Comparison of ENCODE assay signal across 8 mouse cellular contexts in genomic region chr9:48161505-48162192, GRCm38 (mm10). TPM values are rescaled to one million over a fixed set of nuclear protein-coding genes. Genes with fewer than 3 reads are reported as not detected.
DNase-seq lines count a peak whose midpoint lies in the region; ATAC-seq and TF ChIP-seq lines count a peak whose summit lies in the region.

Gene Nxpe4 (plus strand): TSS chr9:48162023.

- WGBS in hindbrain, embryonic 13.5 days = 31% methylated on average over 12 of the region's 12 CpGs
- 33% methylated on average over 12 of the region's 12 CpGs for WGBS in lung, postnatal 0 days

- peak; percentile 74 for ATAC-seq in hindbrain, embryonic 13.5 days (ENCODE audit: low FRiP score)
- ATAC-seq in lung, postnatal 0 days = peak; percentile 62

- peak; percentile 77 for DNase-seq in adipocyte (ENCODE audit: low spot score)
- peak; percentile 92 for DNase-seq in cerebellum, postnatal 14 days
- DNase-seq in frontal cortex, postnatal 10 days (ENCODE audit: low spot score in 2 of 2) = peak; percentile 78 to 81
- peak; percentile 44 to 71 for DNase-seq in layer of hippocampus, postnatal 25 days (ENCODE audit: extremely low spot score in 1 of 2, low spot score in 1 of 2)
- DNase-seq in lung, postnatal 0 days (ENCODE audit: low spot score) = peak; percentile 58
- peak; percentile 63 for DNase-seq in retina, adult 2 months (ENCODE audit: low read depth, low spot score)
- DNase-seq in spleen, adult 12 weeks (ENCODE audit: low spot score) = no peak

- peaks cover 15% of the 10 kb centered on the region for H3K4me1 ChIP-seq in hindbrain, embryonic 13.5 days (replicated peaks)
- no peaks in the 10 kb centered on the region for H3K4me1 ChIP-seq in lung, postnatal 0 days (ENCODE audit: insufficient read depth, low read depth, low read length)

- peak within 1 kb of the TSS; percentile 63 for H3K9ac ChIP-seq in hindbrain, embryonic 13.5 days
- H3K9ac ChIP-seq in lung, postnatal 0 days (replicated peaks; ENCODE audit: low read depth) = no peak within 1 kb of the TSS

- no peak for TF ChIP-seq EP300 in lung, postnatal 0 days (IDR thresholded peaks at IDR 0.05)

- H3K36me3 ChIP-seq in hindbrain, embryonic 13.5 days = no peaks in the 10 kb centered on the region
- no peaks in the 10 kb centered on the region for H3K36me3 ChIP-seq in lung, postnatal 0 days (ENCODE audit: insufficient read depth, low read length)

- no peaks in the 10 kb centered on the region for H3K27me3 ChIP-seq in hindbrain, embryonic 13.5 days
- no peaks in the 10 kb centered on the region for H3K27me3 ChIP-seq in lung, postnatal 0 days (replicated peaks; ENCODE audit: insufficient read depth, low read length)

- no peaks in the 10 kb centered on the region for H3K9me3 ChIP-seq in hindbrain, embryonic 13.5 days
- no peaks in the 10 kb centered on the region for H3K9me3 ChIP-seq in lung, postnatal 0 days (ENCODE audit: low read length)

- no peak within 1 kb of the TSS for H3K27ac ChIP-seq in hindbrain, embryonic 13.5 days
- H3K27ac ChIP-seq in lung, postnatal 0 days (ENCODE audit: low read length) = no peak within 1 kb of the TSS

- peak; percentile 49 for TF ChIP-seq CTCF in lung, postnatal 0 days (IDR thresholded peaks at IDR 0.05)

- peak within 1 kb of the TSS; percentile 59 for H3K4me2 ChIP-seq in hindbrain, embryonic 13.5 days
- peak within 1 kb of the TSS; percentile 42 for H3K4me2 ChIP-seq in lung, postnatal 0 days (replicated peaks; ENCODE audit: low read depth, low read length)

- H3K4me3 ChIP-seq in hindbrain, embryonic 13.5 days = peak within 1 kb of the TSS; percentile 49
- H3K4me3 ChIP-seq in lung, postnatal 0 days (ENCODE audit: low read depth, low read length) = peak within 1 kb of the TSS; percentile 24; the same call in 1 of the 2 replicates

RNA-seq across cellular contexts. Expression of gene Nxpe4, which starts in this region (rescaled TPM):
- 7.3 and 7.7 TPM in 2 replicates for polyA plus RNA-seq in hindbrain, embryonic 13.5 days (2015; fragmentation: Nextera tagmentation; extraction: Ambion mirVana)
- total RNA-seq in layer of hippocampus, postnatal 25 days (2021) = 10 to 100 TPM in 1 of 2 experiments, 1 to 10 TPM in 1; 9.1 to 11.2 TPM
- polyA plus RNA-seq in lung, postnatal 0 days (2015; fragmentation: Nextera tagmentation; extraction: Ambion mirVana) = 8.6 and 9.8 TPM in 2 replicates
